Mouse (Mus musculus) CH12.LX (cell line): Measurements from ENCODE around the gene Xlr5c.

Experiments used
- MAFK ChIP-seq: IDR thresholded peaks from 2 replicates; pipeline ENCODE4 v1.6.1; 2011; ENCODE audit warnings: low read length, improper control_type of control experiment; ENCODE audit not compliant: insufficient replicate concordance
- MXI1 ChIP-seq: IDR thresholded peaks from 2 replicates; pipeline ENCODE4 v1.6.1; 2011; ENCODE audit warnings: mild to moderate bottlenecking, low read depth, low read length, improper control_type of control experiment
- POLR2A ChIP-seq: IDR thresholded peaks from 2 replicates; pipeline ENCODE4 v1.6.1; 2011; ENCODE audit warnings: low read depth, mild to moderate bottlenecking, improper control_type of control experiment, low read length
- POLR2AphosphoS2 ChIP-seq: IDR thresholded peaks from 2 replicates; pipeline ENCODE4 v1.6.1; 2011; ENCODE audit warnings: low read depth, low read length, improper control_type of control experiment
- TBP ChIP-seq: conservative IDR thresholded peaks from 2 replicates; pipeline ENCODE4 v1.6.1; 2011; ENCODE audit warnings: low read depth, low read length, improper control_type of control experiment
- USF1 ChIP-seq: IDR thresholded peaks from 2 replicates; pipeline ENCODE4 v1.6.1; 2014; ENCODE audit warnings: low read depth, mild to moderate bottlenecking, inconsistent platforms, low read length, improper control_type of control experiment

GRCm38 (mm10) chrX:73333548-73333947, 40.8 kb upstream of the Xlr5c start:
- TF ChIP-seq MXI1: no peak
- TF ChIP-seq TBP: no peak
- no peak for TF ChIP-seq MAFK
- no peak for TF ChIP-seq POLR2AphosphoS2
- TF ChIP-seq USF1: no peak
- TF ChIP-seq POLR2A: no peak
